Mouse (Mus musculus) liver, adult 2 months (tissue): ENCODE measurements around the gene Nuak2. TPM values are rescaled to one million over a fixed set of nuclear protein-coding genes. Genes with fewer than 3 reads are reported as not detected.

ENCODE experiments used
- DNase-seq: peaks from one replicate; pipeline ENCODE4 v3.0.0-alpha.2; 2011; ENCODE audit warnings: low read depth, low spot score; ENCODE audit errors: extremely low read depth
- H3K27ac ChIP-seq: fragments of 200-500 bp; replicated peaks from 2 replicates; pipeline ENCODE4 v1.5.1; 2012; ENCODE audit warnings: low read depth, mild to moderate bottlenecking, control low read depth, inconsistent platforms, low read length; ENCODE audit not compliant: insufficient read depth
- H3K27me3 ChIP-seq: fragments of 200-500 bp; 2 replicates; pipeline ENCODE4 v1.6.1; 2012; ENCODE audit warnings: mild to moderate bottlenecking, moderate library complexity, low read length, inconsistent platforms; ENCODE audit not compliant: control insufficient read depth, insufficient read depth
- H3K36me3 ChIP-seq: fragments of 200-500 bp; 2 replicates; pipeline ENCODE4 v1.6.1; 2012; ENCODE audit warnings: low read length, inconsistent platforms; ENCODE audit not compliant: control insufficient read depth, insufficient read depth
- H3K4me1 ChIP-seq: fragments of 200-500 bp; 2 replicates; pipeline ENCODE4 v1.6.1; 2011; ENCODE audit warnings: low read length; ENCODE audit not compliant: control insufficient read depth, insufficient read depth
- H3K4me3 ChIP-seq: fragments of 200-500 bp; 2 replicates; pipeline ENCODE4 v1.5.1; 2011; ENCODE audit warnings: low read depth, mild to moderate bottlenecking, control low read depth, low read length, moderate library complexity; ENCODE audit not compliant: insufficient read depth
- H3K79me2 ChIP-seq: fragments of 200-500 bp; 2 replicates; pipeline ENCODE4 v1.6.1; 2012; ENCODE audit warnings: inconsistent platforms, mild to moderate bottlenecking, low read length, moderate library complexity; ENCODE audit not compliant: control insufficient read depth, insufficient read depth
- H3K9ac ChIP-seq: fragments of 200-500 bp; 2 replicates; pipeline ENCODE4 v1.6.1; 2012; ENCODE audit warnings: low read depth, mild to moderate bottlenecking, control low read depth, inconsistent platforms, low read length
- CTCF ChIP-seq: fragments of 200-500 bp; IDR thresholded peaks from 2 replicates; pipeline ENCODE4 v1.5.1; 2011; ENCODE audit warnings: low read depth, low read length, control low read depth
- POLR2A ChIP-seq: fragments of 200-500 bp; IDR thresholded peaks from 2 replicates; pipeline ENCODE4 v1.6.1; 2011; ENCODE audit warnings: low read length, control low read depth; ENCODE audit not compliant: insufficient read depth; ENCODE audit errors: extremely low read depth
- WGBS: fragments of 180-500 bp; shearing (Covaris S2); methylation state at CpG from one replicate; pipeline ENCODE4 v1.1.7; 2018; 5-methylcytosine and 5-hydroxymethylcytosine counted together
- polyA plus RNA-seq: library from polyadenylated mRNA; depleted of rRNA; stranded (reverse); fragments of >200 nt; gene quantifications from 2 replicates; pipeline ENCODE4 v1.2.3, GENCODE M21; 2012; rRNA removed
- total RNA-seq: library from RNA; depleted of rRNA; stranded (reverse); fragments of >200 nt; gene quantifications from 2 replicates; pipeline ENCODE4 v1.2.3, GENCODE M21; 2014; rRNA removed

Gene Nuak2
- total and polyA plus RNA-seq, 2 experiments: 4.8 to 8.0 TPM

DNA sequence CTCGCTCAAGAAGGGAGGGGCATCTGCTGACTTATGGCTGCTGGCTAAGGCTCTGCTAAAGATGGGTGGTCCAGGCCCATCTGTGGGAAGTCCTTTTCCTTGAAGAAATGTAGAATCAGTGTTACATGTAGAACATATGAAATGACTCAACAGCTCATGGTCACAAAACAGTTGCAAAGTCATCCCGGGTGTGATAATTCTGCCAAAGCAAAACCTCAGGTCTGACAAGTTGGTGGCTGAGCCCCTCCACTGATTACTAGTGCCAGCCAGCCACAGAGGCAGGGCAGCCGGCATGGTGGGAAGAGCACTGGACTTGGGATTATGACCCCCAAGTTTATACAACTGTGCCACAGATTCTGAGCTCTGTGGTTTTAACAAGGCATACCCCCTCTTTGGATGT lies 61.9 kb downstream of the Nuak2 start:
- peaks cover 3% of the 10 kb centered on the region; the same call in 1 of the 2 replicates for H3K4me1 ChIP-seq
- H3K27ac ChIP-seq: no peak overlapping the region
- TF ChIP-seq POLR2A: no peak
- no peak for TF ChIP-seq CTCF
- no peaks in the 10 kb centered on the region for H3K79me2 ChIP-seq
- H3K9ac ChIP-seq: no peak overlapping the region
- no peaks in the 10 kb centered on the region for H3K27me3 ChIP-seq
- no peaks in the 10 kb centered on the region for H3K36me3 ChIP-seq
- 86% methylated on average over 3 of the region's 3 CpGs for WGBS
- DNase-seq: no peak
- H3K4me3 ChIP-seq: no peak overlapping the region

DNA sequence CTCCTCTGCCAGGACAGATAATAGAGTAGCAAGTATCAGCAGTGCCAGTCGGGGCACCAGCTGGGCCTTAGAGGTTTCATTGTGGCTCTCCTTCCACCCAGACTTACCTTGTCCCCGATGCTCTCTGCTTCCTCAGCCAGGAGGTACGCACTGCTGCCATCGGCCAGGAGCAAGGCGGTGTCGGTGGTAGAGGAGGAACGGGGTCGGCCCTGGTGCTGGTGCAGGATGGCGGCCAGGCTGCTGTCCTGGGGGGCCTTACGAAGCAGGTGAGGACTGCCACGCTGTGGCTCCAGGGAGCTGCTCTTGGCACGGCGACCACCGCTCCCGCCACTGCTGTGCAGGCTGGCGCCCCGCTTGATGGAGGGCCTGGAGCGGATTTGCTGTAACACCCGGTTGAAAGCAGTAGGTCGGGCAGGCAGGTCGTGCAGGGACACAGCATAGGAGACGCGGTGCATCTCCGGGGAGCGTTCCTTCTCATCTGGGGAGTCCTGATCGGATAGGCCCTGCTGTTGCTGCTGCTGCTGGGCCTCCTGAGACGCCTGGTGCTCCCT lies 64.7 kb downstream of the Nuak2 start:
- no peak for DNase-seq
- whole genome bisulfite sequencing: 92% methylated on average over 27 of the region's 27 CpGs
- Histone ChIP-seq H3K4me3 (no peak overlapping the region), H3K27ac (no peak overlapping the region), H3K79me2 (no peaks in the 10 kb centered on the region), H3K27me3 (no peaks in the 10 kb centered on the region), H3K36me3 (no peaks in the 10 kb centered on the region), H3K9ac (no peak overlapping the region), H3K4me1 (peaks cover 6% of the 10 kb centered on the region; the same call in 1 of the 2 replicates)
- TF ChIP-seq POLR2A (no peak), CTCF (no peak)

DNA sequence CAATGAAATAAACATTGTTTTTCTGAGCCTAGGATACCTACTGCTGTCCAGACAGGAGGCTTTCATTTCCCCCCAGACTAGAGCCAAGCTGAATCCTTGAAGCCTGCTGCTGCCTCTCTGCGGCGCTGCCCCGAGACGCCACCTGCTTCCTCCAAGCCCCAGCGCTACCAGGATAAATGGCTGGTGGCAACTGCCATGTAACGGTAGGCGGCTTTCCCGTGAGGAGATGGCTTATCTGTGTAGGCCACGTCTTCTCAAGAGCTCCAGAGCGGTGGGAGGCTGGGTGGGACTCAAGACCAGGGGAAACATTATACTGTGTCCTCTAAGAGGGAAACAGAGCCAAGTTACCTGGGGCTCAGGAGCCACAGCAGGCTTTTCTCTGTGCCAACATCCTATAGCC lies 66.0 kb downstream of the Nuak2 start:
- Histone ChIP-seq H3K9ac (no peak overlapping the region), H3K36me3 (no peaks in the 10 kb centered on the region), H3K79me2 (no peaks in the 10 kb centered on the region), H3K4me1 (peaks cover 2% of the 10 kb centered on the region; the same call in 1 of the 2 replicates), H3K27ac (no peak overlapping the region), H3K4me3 (no peak overlapping the region), H3K27me3 (no peaks in the 10 kb centered on the region)
- DNase-seq: no peak
- TF ChIP-seq POLR2A (no peak), CTCF (no peak)
- WGBS: 80% methylated on average over 10 of the region's 10 CpGs

Other genes with a start within 250 kb of the Nuak2 start
- 0.09 and 0.13 TPM in 2 replicates for gene Mfsd4a, start 248.1 kb upstream of the Nuak2 start, total RNA-seq
- 0.12 and 0.21 TPM in 2 replicates for gene Mfsd4a, start 248.1 kb upstream of the Nuak2 start, polyA plus RNA-seq
- 4.7 and 5.3 TPM in 2 replicates for gene Cdk18, start 176.4 kb upstream of the Nuak2 start, total RNA-seq
- gene Cdk18, start 176.4 kb upstream of the Nuak2 start, polyA plus RNA-seq: 29.2 and 33.2 TPM in 2 replicates
- not detected in 2 replicates for gene Lemd1, start 124.7 kb upstream of the Nuak2 start, total RNA-seq
- not detected in 2 replicates for gene Lemd1, start 124.7 kb upstream of the Nuak2 start, polyA plus RNA-seq
- gene AC124108.1, start 124.7 kb upstream of the Nuak2 start, total RNA-seq: not detected in 2 replicates
- gene AC124108.1, start 124.7 kb upstream of the Nuak2 start, polyA plus RNA-seq: not detected in 2 replicates
- gene Gm10188, start 86.4 kb upstream of the Nuak2 start, total RNA-seq: not detected in 2 replicates
- gene Gm10188, start 86.4 kb upstream of the Nuak2 start, polyA plus RNA-seq: not detected in 2 replicates
- 0.18 and 0.81 TPM in 2 replicates for gene Klhdc8a, start 17.5 kb upstream of the Nuak2 start, total RNA-seq
- 1.2 and 1.4 TPM in 2 replicates for gene Klhdc8a, start 17.5 kb upstream of the Nuak2 start, polyA plus RNA-seq
- 1.6 and 1.9 TPM in 2 replicates for gene Tmcc2, start 75.2 kb downstream of the Nuak2 start, total RNA-seq
- gene Tmcc2, start 75.2 kb downstream of the Nuak2 start, polyA plus RNA-seq: 2.2 and 2.5 TPM in 2 replicates
- 8.9 and 10.1 TPM in 2 replicates for gene Dstyk, start 101.4 kb downstream of the Nuak2 start, total RNA-seq
- gene Dstyk, start 101.4 kb downstream of the Nuak2 start, polyA plus RNA-seq: 3.6 and 4.1 TPM in 2 replicates
- gene Rbbp5, start 161.2 kb downstream of the Nuak2 start, total RNA-seq: 21.4 and 21.7 TPM in 2 replicates
- gene Rbbp5, start 161.2 kb downstream of the Nuak2 start, polyA plus RNA-seq: 10.2 and 10.5 TPM in 2 replicates
- gene Tmem81, start 190.1 kb downstream of the Nuak2 start, total RNA-seq: 1.4 and 1.8 TPM in 2 replicates
- gene Tmem81, start 190.1 kb downstream of the Nuak2 start, polyA plus RNA-seq: 1.0 and 1.5 TPM in 2 replicates
- under 0.01 and 0.07 TPM in 2 replicates for gene Cntn2, start 227.1 kb downstream of the Nuak2 start, total RNA-seq
- gene Cntn2, start 227.1 kb downstream of the Nuak2 start, polyA plus RNA-seq: 0.11 and 0.48 TPM in 2 replicates